Mouse (Mus musculus) layer of hippocampus, adult 9-11 months (tissue): Measurements from ENCODE around the gene Vamp4.

ENCODE experiments used
- DNase-seq: peaks from one replicate; pipeline ENCODE4 v3.0.0; 2022

Vamp4 gene

DNA sequence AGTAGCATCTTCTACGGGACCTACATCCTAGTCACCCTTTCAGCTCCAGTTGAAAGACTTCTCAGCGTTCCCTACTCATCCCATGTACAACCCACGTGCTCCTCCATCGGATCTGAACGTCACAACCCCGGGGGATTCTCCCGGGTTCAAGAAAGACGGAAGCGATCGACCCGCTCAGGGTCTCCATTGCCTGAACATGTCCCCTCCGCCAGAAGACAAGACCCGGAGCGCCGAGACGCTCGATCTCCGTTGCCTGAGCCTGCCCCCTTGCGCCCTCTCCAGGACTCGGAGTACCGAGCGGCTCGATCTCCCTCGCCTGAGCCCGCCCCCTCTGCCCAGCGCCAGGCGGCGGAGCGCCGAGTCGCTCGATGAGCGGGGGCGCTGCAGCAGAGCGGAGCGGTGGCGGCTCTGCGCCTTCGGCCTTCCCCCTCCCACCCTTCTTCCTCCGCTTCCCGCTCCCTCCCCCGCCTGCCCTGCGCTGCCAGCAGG lies at the start of gene Vamp4:
Vamp4 (plus strand) TSS at position 256 of the 489 bp plus-strand sequence.
- DNase-seq: peak; percentile 92

DNA sequence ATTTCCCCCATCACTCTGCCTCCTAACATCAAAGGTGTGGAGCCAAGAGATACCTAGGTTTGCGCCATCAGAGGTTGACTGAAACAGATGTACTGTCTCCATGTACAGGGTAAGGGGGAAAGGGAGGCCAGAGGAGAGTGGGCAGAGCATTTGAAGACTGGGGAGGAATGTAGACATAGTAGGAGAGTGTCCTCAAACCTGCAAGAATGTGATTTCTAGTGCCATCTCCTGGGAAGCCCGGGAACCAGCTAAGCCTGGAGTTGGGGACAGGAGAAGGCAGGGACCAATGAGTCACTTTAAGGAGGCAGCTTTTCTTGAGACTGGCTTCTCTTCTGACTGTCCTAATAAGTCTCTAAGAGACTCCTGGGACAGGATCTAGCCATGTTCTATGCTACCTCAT lies 40.7 kb upstream of the Vamp4 start:
- no peak for DNase-seq

DNA sequence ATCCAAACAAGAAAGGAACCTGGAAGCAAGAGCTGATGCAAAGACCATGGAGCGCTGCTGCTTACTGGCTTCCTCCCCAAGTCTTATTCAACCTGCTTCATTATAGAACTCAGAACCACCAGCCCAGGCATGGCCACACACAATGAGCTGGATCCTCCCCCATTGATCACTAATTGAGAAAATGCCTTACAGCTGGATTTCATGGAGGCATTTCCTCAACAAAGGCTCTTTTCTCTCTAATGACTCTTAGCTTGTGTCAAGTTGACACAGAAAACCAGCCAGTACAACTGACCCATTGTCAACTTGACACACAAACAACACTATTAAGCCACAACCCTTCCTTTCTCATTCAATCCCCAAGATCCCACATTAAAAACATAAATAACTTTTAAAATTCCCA lies 39.6 kb upstream of the Vamp4 start:
- no peak for DNase-seq

DNA sequence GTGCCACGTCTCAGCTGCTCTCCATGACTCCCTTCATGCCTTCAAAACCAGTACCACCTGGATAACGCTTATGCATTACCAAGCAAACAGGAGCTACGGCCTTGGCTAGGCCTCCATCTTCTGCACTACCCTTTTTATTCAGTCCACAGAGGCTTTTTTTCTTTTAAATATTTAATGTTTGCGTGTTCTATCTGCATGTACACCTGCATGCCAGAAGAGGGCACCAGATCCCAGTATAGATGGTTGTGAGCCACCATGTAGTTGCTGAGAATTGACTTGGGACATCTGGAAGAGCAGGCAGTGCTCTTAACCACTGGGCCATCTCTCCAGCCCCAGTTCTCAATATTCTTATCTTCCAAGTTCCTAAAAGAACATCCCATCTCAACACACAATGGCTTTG lies 38.7 kb upstream of the Vamp4 start:
- no peak for DNase-seq

DNA sequence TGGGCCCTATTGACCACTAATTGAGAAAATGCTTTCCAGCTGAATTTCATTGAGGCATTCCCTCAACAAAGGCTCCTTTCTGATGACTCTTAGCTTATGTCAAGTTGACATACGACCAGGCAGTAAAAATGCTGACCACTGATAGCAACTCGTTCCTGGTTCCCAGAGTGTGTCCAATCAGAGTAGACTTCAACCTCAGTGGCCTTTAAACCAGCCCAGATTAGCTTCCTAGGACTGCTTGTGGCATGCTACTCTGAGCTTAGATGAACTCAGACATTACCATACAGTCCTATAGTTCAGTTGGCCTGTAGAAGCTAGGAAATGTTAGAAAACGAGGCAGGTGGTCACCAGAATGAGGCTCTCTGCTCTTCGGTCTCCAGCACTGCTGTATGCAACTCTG lies 38.0 kb upstream of the Vamp4 start:
- DNase-seq: no peak

DNA sequence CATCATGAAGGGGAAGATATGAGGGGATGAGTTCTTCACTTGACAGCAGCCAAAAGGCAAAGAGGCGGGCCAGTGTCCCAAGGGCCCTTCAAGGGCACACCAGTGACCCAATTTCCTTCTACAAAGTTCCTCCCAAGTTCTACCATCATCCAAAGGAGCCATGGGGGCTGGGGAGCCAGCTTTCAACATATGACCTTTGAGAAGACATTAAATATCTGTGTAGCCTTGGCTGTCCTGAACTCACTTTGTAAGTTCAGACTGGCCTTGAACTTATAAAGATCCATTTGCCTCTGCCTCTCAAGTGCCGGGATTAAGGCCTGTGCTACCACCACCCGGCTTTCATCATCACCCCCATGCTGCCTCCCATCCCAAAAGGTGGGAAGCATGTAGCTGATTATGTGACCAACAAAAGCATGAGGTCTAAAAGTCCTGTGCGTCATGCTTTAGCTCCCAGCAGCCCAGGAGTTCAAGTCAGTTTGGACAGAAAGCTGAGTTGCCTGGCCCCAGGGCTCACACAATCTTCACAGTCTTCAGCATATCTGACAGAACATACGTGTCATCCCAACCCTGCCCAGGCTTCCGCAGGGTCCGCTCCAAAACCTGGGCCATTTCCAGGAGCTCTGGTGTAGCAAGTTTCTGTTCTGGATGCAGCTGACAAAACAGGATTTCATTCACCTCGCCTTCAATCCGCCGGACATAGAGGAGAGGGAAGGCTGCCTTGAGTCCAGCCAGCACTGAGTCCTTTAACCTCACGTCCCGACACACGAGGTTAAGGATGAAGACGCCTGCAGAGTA lies 36.4 kb upstream of the Vamp4 start:
- DNase-seq: no peak

DNA sequence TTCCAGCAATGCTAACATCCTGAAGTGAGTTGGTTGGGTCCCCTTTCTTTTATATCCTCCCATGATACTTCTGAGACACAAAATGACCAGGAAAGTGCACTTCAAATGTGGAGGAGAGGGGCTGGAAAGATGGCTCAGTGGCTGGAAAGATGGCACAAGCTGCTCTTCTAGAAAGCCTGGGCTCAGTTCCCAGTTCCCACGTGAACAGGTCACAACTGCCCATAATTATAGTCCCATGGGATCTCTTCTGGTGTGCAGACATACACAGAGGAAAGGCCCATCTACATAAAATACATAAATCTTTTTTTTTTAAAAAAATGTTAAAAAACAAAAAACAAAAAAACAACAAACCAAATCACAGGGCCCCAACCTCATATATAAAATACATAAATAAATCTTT lies 27.1 kb upstream of the Vamp4 start:
- DNase-seq: no peak

DNA sequence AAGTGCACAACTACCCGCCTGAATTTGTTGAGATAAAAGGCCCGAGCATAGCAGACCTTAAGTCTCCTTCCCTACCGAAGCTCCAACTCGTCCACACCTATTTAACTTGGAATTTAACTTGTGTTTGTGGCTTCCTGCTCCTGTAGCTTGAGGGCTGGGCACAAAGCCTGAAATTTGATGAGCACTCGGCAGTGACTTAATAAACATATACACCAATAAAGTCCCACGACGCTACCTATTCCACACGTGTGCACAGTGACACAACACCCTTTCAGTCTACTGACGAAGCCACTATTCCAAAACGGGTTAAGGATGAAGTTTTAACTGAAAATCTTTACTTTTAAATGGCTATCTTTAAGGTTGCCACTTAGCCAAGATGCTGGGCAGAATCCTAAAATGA lies 22.7 kb upstream of the Vamp4 start:
- DNase-seq: no peak

DNA sequence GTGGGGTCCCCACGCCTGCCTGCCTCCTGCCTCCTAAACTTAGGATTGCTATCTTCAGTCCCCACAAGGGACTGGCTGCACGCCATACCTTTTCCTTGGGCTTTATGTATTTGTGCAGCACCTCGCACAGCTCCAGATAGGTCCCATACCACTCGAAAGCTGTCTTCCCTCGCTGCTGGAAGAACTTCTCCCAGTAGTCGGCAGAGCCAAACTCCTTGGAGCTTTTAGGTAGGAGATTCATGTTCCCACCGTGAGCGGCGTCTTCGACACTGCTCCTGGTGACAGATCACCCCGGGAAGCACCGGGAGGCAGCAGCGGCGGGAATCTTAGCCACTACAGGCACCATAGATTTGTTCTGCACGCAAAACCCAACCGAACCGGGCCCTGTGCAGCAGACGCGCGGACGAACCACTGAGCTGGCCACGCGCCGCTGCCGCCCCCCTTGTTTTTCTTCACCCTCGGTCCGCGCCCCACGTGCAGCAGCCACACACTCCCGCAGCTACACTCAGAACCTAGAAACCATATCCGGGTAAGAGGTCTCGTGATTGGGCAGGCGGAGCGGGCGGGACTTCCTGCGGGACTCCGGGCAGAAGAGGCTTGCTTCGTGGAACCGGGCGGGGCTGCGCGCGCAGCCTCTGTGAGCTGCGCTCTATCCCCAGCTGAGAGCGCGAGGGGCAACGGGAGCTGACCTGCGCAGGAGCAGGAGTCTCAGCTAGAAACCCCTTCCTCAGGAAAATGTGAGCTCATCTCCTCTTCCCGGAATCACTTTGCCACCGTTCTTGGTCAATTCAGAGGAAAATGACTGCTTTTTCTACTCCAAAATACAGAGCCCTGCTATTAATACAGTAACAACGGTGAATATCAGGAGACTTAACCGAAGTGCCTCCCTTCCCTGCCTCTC lies 22.0 kb upstream of the Vamp4 start, which contains the start of gene Mettl13:
Mettl13 (minus strand) TSS at position 536 of the 901 bp plus-strand sequence.
- DNase-seq: peak; percentile 93

DNA sequence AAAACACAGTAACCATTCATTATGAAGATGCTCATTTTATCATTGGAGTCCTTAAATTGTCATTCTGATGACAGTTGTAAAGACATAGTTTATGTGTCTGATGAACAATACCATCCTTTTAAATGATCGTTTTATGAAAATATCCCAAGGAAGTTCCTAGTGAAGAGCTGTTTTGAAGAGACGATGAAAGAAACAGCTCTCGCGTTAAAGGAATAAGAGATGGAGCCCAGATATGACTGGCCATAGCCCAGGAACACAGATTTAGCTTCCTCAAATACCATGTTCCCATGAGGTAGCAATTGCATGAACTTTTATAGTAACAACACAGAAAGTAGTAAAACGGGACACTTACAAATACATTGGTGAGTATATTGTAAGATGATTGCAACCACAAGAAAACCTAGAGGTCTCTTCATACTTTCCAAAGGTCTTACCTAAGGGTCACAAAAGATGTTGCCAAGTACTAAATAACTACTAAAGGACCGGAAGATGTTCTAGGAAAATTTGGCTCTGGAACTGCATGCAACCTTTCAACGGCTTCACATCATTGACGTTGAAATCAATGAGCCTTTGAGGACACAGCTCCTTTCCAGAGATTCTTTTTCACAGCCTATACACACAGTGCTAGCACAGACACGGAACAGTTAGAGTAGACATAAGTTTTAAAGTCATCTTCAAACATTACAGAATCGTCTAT lies 21.2 kb upstream of the Vamp4 start:
- DNase-seq: no peak

DNA sequence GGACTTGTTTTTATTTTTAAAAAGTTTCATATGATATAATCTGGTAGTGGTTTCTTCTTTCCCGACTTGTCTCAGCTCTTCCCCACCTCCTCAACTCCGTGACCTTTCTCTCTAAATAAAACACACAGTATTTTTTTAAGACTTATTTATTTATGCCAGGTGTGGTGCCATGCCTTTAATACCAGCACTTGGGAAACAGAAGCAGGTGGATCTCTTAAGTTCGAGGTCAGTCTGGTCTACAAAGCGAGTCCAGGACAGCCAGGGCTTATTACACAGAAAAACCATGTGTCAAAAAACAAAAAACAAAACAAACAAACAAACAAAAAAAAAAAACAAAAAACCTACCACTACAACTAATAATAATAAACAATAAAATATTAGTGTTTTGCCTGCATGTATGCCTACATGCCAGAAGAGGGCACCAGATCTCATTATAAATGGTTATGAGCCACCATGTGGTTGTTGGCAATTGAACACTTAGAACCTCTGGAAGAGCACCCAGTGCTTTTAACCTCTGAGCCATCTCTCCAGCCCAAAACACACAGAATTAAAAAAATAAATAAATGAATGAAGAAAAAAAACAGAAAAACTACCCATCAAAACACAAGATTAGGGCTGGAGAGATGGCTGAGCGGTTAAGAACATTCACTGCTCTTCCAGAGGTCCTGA lies 20.6 kb upstream of the Vamp4 start:
- DNase-seq: no peak

DNA sequence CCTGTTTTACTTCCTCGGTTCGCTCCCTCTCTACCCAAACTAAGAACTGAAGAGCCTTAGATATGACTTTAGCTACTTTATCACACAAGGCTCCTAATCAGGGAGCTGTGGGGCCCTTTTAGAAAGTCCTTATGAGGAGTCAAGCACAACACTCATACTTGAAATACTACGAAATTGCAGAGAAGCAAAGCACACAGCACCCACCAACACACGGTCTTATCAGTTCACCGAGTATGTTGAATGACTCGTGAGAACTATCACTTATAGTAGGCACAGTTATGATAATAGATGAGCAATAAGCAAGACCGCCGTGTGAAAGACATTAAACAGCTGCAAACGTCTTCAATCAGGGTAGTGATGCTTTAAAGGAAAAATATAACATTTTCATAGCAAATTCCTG lies 17.4 kb upstream of the Vamp4 start:
- no peak for DNase-seq

DNA sequence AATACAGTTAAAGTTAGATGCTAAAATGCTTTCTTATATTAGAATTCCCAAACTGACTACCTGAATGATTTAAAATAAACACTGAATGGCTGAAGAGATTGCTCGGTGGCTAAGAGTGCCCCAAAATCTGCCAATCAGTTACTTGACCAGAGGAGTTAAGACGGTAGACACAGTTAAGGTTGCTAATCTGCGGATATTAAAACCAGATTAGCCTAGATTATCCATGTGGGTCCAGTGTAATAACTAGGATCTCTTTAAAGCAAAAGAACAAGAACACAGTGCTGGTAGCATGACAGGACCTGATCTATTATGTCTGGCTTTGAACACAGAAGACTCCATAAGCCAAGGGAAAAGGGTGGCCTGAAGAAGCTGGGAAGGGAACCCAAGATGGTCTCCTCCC lies 16.1 kb upstream of the Vamp4 start:
- DNase-seq: no peak

DNA sequence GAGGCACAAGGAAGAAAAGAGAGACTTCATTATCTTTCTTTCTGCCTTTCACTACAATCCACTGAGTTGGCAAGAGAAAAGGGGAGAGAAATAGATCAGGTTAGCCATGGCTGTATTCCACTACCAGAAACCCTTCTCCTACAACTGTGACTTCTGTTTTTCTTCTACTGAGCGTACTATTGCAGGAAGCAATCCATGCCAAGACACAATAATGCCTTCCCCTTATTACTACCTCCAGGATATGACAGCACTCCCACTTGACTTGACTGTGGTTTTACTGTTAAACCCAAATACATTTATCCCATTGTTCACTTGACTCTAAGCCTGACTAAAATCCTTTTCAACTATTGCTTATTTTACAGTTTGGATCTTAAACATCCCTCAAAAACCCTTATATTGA lies 7.1 kb upstream of the Vamp4 start:
- no peak for DNase-seq

DNA sequence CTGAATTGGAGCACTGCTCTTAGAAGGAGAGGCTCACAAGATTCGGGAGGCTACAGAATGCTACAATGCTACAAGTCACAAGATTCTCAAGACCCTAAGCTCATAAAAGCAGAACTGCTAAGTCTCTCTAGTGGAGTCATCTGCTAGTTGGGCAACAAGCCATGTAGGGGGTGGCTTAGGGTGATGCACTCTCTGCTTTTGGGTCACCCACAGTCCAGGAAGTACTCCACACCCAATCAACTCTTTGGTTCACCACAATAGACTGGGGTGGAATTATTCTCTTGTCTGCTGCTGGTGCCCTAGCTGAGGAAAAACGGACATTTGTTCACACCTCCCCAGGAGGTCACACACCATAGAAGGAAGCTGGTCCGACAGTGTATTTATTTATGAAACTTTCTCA lies 5.3 kb upstream of the Vamp4 start:
- no peak for DNase-seq

DNA sequence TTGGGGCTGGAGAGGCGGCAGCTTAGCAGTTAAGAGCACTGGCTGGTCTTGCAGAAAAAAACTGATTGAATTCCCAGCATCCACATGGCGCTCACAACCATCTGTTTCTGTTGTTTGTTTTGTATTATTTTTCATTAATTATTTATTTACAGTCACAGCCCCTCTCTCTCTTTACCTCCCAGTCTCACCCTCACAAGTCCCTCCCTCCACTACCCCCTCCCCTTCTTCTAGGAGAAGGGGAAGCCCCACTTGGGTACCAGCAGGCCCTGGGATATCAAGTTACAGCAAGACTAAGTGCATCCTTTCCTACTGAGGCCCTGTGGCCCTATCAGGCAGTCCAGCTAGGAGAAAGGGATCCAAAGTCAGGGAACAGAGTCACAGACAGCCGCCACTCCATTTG lies 3.0 kb upstream of the Vamp4 start:
- DNase-seq: no peak

DNA sequence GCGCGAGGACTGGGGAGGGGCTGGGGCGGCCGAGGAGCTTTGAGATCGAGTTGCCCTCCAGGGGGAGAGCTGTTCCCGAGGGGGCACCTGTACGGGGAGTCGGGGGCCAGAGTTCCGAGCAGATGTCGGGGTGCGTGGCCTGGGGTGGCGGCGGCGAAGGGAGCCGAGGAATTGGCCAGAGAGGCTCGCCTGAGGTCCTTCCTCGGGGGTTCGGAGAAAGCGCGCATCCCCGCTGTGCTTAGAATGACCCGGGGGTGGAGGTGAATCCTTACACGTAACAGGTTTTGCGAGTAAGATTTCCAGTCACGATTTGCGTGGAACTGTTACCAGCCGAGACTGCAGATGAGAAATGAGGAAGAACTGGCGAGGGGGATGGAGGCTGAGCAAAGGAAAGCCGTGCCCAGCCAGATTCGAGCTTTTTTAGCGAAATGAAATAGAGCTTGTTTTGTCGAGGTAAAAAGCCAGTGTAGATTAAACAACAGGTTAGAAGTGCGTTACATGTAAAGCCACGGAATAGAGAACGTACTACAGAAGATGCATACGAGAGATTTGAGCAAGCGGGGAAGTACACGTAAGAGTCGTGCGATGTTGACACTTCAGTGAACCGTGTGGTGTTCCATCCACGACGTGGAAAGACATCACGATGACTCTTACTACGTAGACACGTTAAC lies 751 bp downstream of the Vamp4 start:
- DNase-seq: peak; percentile 49

DNA sequence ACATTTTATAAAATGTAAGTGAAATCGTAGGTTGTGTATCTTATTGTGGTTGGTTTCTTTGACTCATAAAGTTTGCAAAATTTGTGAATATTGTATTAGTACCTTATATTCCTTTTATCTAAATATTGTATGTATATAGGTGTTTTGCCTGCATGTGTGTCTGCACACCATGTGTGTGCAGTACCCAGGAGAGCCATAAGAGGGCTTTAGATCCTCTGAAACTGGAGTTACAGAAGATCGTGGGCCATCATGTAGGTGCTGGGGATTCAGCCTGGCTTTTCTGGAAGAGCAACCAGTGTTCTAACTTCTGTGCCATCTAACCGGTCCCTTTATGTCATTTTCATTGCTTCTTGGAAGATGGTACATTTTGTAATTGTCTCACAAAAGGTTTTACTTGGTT lies 4.8 kb downstream of the Vamp4 start:
- no peak for DNase-seq

DNA sequence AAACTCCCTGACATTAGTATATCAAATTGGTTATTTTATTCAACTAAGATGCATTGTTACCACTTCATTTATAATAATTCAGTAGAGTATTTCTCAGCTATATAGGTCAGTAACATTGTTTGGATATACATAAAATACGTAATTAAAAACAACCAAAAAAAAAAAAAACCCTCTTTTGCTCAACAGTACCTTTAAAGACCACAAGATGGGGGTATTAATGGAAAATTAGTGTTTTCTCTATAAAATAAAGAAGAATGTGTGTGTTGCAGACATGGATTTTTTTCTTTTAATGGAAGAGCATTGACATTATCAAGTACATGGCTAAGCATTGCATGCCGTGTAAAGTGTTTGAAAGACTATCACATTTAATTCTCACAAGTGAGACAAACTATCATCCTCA lies 12.6 kb downstream of the Vamp4 start:
- DNase-seq: no peak

DNA sequence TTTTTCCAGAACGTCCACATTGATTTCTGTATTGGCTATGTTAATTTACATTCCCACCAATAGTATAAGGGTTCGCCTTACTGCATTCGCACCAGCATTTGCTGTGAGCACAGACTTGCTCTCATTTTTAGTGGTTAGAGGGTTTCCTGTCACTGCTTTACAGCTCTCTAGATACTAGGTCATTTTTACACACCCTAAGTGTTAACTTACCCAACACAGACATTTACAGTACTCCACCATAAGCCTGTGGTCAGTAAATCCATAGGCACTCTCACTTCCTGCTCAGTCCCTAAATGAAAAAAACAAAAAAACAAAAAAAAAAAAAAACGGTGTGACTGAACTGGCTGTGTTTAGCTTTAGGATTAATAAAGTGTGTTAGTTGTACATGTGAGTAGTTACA lies 16.0 kb downstream of the Vamp4 start:
- no peak for DNase-seq

DNA sequence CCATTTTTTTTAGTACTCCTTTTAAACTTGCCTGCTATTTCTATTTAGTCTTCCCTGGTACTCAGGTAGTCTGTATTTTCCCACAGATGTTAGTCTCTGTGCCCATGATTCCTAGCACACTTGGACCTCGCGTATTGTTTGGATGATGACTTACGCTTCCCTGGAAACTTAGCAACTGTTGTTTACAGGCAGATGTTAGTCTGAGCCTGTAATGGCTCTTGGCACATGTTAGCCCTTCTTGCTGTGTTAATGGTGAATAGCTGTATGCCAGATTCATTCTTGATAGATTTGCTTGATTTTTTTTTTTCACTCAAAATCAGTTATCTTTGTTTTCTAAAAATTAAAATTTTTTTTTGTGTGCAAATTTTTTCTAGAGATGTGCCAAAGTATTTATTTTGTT lies 18.3 kb downstream of the Vamp4 start:
- DNase-seq: no peak

DNA sequence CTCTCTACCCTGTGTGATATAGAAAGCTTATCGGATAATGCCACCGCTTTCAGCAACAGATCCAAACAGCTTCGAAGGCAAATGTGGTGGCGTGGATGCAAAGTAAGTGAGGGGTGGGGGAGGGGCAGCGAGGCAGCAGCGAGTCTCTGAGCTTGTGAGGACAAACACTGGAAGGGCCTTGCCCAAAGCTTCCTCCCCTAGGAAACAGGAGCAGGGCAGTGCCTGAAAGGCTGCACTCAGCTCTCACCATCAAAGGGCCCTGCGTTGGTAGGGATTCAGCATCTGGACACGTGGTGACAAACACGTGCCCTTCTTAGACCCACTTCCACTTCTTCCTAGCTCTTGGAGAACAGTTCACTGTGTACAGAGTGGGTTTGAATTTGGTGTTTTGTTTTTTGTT lies 19.1 kb downstream of the Vamp4 start:
- DNase-seq: peak; percentile 19
